Mouse (Mus musculus): ENCODE results near the gene BC024978. TPM values are rescaled to one million over a fixed set of nuclear protein-coding genes. Genes with fewer than 3 reads are reported as not detected.
A peak's percentile ranks its signal among the peaks of the same experiment; 100 is the strongest.

The BC024978 gene
- total and polyA plus RNA-seq, 3 experiments, result 11.3 to 14.2 (median 14.2) TPM

DNA sequence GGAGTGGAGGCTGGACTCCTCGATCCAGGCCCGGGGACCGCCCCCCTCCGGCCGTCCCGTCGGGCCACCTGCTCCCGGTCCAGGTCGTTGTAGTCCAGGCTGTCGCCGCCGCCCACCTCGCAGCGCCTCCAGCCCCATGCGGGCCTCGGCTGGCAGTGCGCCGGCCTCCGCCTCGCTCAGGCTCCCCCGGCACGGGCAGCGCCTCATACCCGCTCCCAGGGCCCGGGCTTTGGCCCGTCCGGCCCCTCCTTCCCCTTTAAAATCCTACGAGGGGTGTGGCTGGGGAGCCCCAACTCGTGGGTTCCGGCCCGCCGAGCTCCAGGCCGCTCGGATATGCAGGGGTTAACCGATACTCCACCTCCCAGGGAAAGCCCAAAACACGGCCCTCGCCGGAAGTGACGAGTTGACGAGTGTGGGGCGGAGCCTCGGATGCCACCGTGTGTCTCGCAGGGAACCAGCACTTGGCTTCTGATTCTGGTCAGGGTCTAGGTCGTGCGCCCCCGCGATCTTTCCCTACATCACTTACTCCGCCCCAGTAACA, 32.8 kb downstream of the BC024978 start, which contains the start of gene Itpkc:
Itpkc (minus strand) TSS at position 381 of the 541 bp plus-strand sequence.
- H3K4me3 ChIP-seq, result peak within 1 kb of the TSS; percentile 71
- DNase-seq, result peak; percentile 92 to 93
- H3K79me2 ChIP-seq (replicated peaks; ENCODE audit: control insufficient read depth, insufficient read depth, low read length), result peaks cover 3% of the 10 kb centered on the region; the same call in 1 of the 2 replicates
- peak within 1 kb of the TSS; percentile 95 for H3K27ac ChIP-seq
- H3K36me3 ChIP-seq (ENCODE audit: control insufficient read depth, insufficient read depth, low read length), result no peaks in the 10 kb centered on the region
- intact Hi-C loops (cut with DNase I), result loop anchor here (1.0 to 5.0 kb wide), 2 partner anchors 33 to 71 kb away; partner anchors contain the start of gene BC024978
- under 1% methylated on average over 49 of the region's 49 CpGs for WGBS
- H3K27me3 ChIP-seq (ENCODE audit: control insufficient read depth, insufficient read depth, low read length), result no peaks in the 10 kb centered on the region
- peaks cover 20% of the 10 kb centered on the region for H3K4me1 ChIP-seq (ENCODE audit: control insufficient read depth, insufficient read depth, low read length)
- peak within 1 kb of the TSS; percentile 84 for H3K9ac ChIP-seq (ENCODE audit: low read depth, low read length)
- TF ChIP-seq POLR2A (IDR thresholded peaks at IDR 0.05; ENCODE audit: insufficient read depth, low read depth, low read length), result peak; percentile 99
- peak; percentile 28 for TF ChIP-seq CTCF (IDR thresholded peaks at IDR 0.05)
- peak; percentile 39; the same call in 1 of the 2 replicates for TF ChIP-seq EP300 (IDR thresholded peaks at IDR 0.05; ENCODE audit: insufficient read depth, low read depth, low read length)

DNA sequence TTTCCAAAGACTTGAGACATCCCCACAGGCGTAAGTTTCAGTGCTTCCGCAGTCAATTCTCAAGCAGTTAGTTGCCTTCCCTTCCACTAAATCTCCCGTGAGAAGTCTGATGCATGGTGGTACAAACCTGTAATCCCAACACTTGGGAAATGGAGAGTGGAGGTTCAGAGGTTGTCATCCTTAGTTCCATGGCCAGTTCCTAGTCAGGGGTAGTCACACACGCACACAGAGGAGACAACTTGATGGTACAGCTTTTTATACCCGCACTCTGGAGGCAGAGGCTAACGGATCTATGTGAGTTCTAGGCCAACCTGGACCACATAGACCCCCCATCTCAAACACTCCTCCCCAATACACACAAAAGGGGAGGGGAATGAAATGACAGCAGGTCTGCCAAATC, 33.3 kb downstream of the BC024978 start:
- intact Hi-C loops (cut with DNase I), result loop anchor here (1.0 to 5.0 kb wide), 2 partner anchors 34 to 72 kb away; partner anchors contain the start of gene BC024978
- Histone ChIP-seq H3K9ac (ENCODE audit: low read depth, low read length) (peak overlapping the region; percentile 83), H3K4me1 (ENCODE audit: control insufficient read depth, insufficient read depth, low read length) (peaks cover 20% of the 10 kb centered on the region), H3K4me3 (peak overlapping the region; percentile 71), H3K79me2 (replicated peaks; ENCODE audit: control insufficient read depth, insufficient read depth, low read length) (peaks cover 3% of the 10 kb centered on the region; the same call in 1 of the 2 replicates), H3K36me3 (ENCODE audit: control insufficient read depth, insufficient read depth, low read length) (no peaks in the 10 kb centered on the region), H3K27ac (peak overlapping the region; percentile 95), H3K27me3 (ENCODE audit: control insufficient read depth, insufficient read depth, low read length) (no peaks in the 10 kb centered on the region)
- DNase-seq, result no peak
- WGBS, result 15% methylated on average over 6 of the region's 6 CpGs
- no peak for TF ChIP-seq EP300 (IDR thresholded peaks at IDR 0.05; ENCODE audit: insufficient read depth, low read depth, low read length)
- TF ChIP-seq POLR2A (IDR thresholded peaks at IDR 0.05; ENCODE audit: insufficient read depth, low read depth, low read length), result no peak
- no peak for TF ChIP-seq CTCF (IDR thresholded peaks at IDR 0.05)

DNA sequence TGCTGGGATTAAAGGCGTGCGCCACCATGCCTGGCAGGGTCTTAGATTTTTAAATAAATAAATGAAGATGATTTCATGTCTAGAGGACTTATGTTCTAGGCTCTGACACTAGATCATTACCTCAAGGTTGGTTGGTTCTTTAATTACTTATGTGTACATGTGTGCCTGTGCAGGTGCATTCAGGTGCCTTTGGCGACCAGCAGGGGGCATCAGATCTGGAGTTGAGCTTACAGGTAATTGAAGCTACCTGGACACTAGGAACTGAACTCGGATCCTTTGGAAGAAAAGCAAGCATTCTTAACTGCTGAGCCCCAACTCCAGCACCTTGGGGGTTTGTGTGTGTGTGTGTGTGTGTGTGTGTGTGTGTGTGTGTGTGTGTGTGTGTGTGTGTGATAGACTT, 35.2 kb downstream of the BC024978 start:
- Histone ChIP-seq H3K4me1 (ENCODE audit: control insufficient read depth, insufficient read depth, low read length) (peaks cover 13% of the 10 kb centered on the region), H3K36me3 (ENCODE audit: control insufficient read depth, insufficient read depth, low read length) (no peaks in the 10 kb centered on the region), H3K9ac (ENCODE audit: low read depth, low read length) (no peak overlapping the region), H3K27ac (no peak overlapping the region), H3K27me3 (ENCODE audit: control insufficient read depth, insufficient read depth, low read length) (no peaks in the 10 kb centered on the region), H3K4me3 (no peak overlapping the region), H3K79me2 (replicated peaks; ENCODE audit: control insufficient read depth, insufficient read depth, low read length) (no peaks in the 10 kb centered on the region)
- no peak for DNase-seq
- TF ChIP-seq CTCF (IDR thresholded peaks at IDR 0.05) (peak; percentile 36), EP300 (IDR thresholded peaks at IDR 0.05; ENCODE audit: insufficient read depth, low read depth, low read length) (no peak)
- intact Hi-C loops (cut with DNase I), result no loop called here
- WGBS, result 70% methylated on average over 4 of the region's 4 CpGs

DNA sequence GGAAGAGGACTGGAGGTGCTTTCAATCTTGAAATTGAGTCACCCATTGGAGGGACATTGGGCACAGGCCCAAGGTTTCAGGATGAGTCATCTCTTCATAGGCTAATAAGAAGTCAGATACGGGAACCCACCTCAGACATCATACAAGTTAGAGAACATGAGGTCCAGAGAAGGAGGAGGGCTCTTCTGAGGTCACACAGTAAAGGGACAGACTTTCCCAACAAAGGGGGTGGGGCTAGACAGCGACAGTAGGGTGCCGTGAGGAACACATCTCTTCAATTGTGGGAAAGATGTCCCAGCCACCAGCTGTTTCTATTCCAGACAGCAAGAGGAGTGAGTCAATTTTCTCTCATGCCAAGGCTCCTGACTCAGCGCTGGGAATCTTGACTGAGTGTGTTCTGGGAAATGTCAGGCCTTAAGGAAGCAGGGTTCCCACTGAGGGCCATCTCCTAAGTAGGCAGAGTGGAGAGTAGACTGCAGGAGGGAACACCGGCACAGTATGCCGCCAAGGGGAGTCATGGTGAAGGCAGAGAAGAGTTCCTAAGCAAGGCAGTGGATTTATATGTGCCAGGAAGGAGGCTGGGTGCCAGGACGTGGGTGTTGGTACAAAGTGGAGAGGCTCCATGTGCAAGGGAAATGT, 36.2 kb downstream of the BC024978 start:
- H3K4me1 ChIP-seq (ENCODE audit: control insufficient read depth, insufficient read depth, low read length), result peaks cover 8% of the 10 kb centered on the region
- DNase-seq, result peak; percentile 49 to 72
- 0 out of 2 replicates have a peak, but pooled peaks have one; percentile 14 for TF ChIP-seq EP300 (IDR thresholded peaks at IDR 0.05; ENCODE audit: insufficient read depth, low read depth, low read length)
- no peak for TF ChIP-seq POLR2A (IDR thresholded peaks at IDR 0.05; ENCODE audit: insufficient read depth, low read depth, low read length)
- TF ChIP-seq CTCF (IDR thresholded peaks at IDR 0.05), result no peak
- no peaks in the 10 kb centered on the region for H3K27me3 ChIP-seq (ENCODE audit: control insufficient read depth, insufficient read depth, low read length)
- intact Hi-C loops (cut with DNase I), result loop anchor here (1.0 kb wide), 1 partner anchor 26 kb away; the partner anchor contains the start of gene Numbl
- H3K36me3 ChIP-seq (ENCODE audit: control insufficient read depth, insufficient read depth, low read length), result no peaks in the 10 kb centered on the region
- H3K9ac ChIP-seq (ENCODE audit: low read depth, low read length), result no peak overlapping the region
- peak overlapping the region; percentile 69 for H3K27ac ChIP-seq
- 45% methylated on average over 7 of the region's 7 CpGs for WGBS
- H3K4me3 ChIP-seq, result no peak overlapping the region
- H3K79me2 ChIP-seq (replicated peaks; ENCODE audit: control insufficient read depth, insufficient read depth, low read length), result no peaks in the 10 kb centered on the region

DNA sequence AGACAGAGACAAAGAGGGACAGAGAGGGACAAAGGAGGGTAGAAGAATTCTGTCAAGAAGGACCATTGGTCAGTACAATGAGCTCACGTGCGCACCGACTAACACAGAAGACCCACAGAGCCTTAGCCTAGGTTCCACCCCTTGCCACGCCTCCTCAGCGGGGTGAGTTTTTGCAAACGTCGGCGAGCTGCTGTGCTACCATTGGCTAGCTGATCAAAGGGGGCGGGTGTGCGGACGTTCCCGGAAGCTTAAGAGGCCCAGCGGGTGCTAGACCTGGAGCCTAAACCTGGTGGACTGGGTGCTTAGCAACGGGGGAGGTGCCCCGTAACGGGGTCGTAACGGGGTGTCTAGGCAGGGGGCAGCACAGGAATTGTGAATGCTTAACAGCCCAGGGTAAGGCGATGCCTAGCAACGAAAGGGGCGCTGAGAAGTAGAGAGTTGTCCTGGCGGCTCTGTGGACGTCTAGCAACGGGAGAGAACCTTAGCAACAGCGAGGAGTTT, 37.2 kb downstream of the BC024978 start, which contains the start of gene Coq8b:
Coq8b (plus strand) TSS at position 243 of the 501 bp plus-strand sequence.
- H3K36me3 ChIP-seq (ENCODE audit: control insufficient read depth, insufficient read depth, low read length), result no peaks in the 10 kb centered on the region
- peak within 1 kb of the TSS; percentile 82 for H3K9ac ChIP-seq (ENCODE audit: low read depth, low read length)
- TF ChIP-seq POLR2A (IDR thresholded peaks at IDR 0.05; ENCODE audit: insufficient read depth, low read depth, low read length) (peak; percentile 68; the same call in 1 of the 2 replicates), CTCF (IDR thresholded peaks at IDR 0.05) (peak; percentile 28; the same call in 1 of the 2 replicates), EP300 (IDR thresholded peaks at IDR 0.05; ENCODE audit: insufficient read depth, low read depth, low read length) (0 out of 2 replicates have a peak, but pooled peaks have one; percentile 32)
- intact Hi-C loops (cut with DNase I), result loop anchor here (1.0 kb wide), 1 partner anchor 25 kb away; the partner anchor contains the start of gene Numbl
- no peaks in the 10 kb centered on the region for H3K79me2 ChIP-seq (replicated peaks; ENCODE audit: control insufficient read depth, insufficient read depth, low read length)
- H3K27me3 ChIP-seq (ENCODE audit: control insufficient read depth, insufficient read depth, low read length), result no peaks in the 10 kb centered on the region
- peak within 1 kb of the TSS; percentile 69 for H3K27ac ChIP-seq
- H3K4me3 ChIP-seq, result peak within 1 kb of the TSS; percentile 77
- peak; percentile 93 to 95 for DNase-seq
- WGBS, result under 1% methylated on average over 25 of the region's 25 CpGs
- peaks cover 3% of the 10 kb centered on the region for H3K4me1 ChIP-seq (ENCODE audit: control insufficient read depth, insufficient read depth, low read length)
